Mouse (Mus musculus): ENCODE measurements at regions not wholly inside any gene's neighbourhood (a gene's known extent, or its start where the extent isn't known, plus 50 kb on each side); places are given as distances from the start of the nearest gene placed in this dataset.

GRCm38 (mm10) chr5:41994307-41994706, 73.5 kb upstream of the Gm16223 start:
- no peak for DNase-seq

- DNase-seq = no peak
Measured at GRCm38 (mm10) chr5:41983556-41983955, 84.2 kb upstream of the Gm16223 start.

GRCm38 (mm10) chr5:41975535-41975934, 92.2 kb upstream of the Gm16223 start:
- DNase-seq = no peak

- peak; percentile 8 for DNase-seq
Measured at GRCm38 (mm10) chr5:41971201-41971600, 96.6 kb upstream of the Gm16223 start.

GRCm38 (mm10) chr5:41966958-41967357, 100.8 kb upstream of the Gm16223 start:
- no peak for DNase-seq

GRCm38 (mm10) chr5:41947114-41947640, 103.1 kb upstream of the Bod1l start:
- DNase-seq = no peak

- no peak for DNase-seq
Measured at GRCm38 (mm10) chr5:41943399-41943798, 99.3 kb upstream of the Bod1l start.

GRCm38 (mm10) chr5:41942131-41942530, 98.0 kb upstream of the Bod1l start:
- no peak for DNase-seq

GRCm38 (mm10) chr5:41941216-41941615, 97.1 kb upstream of the Bod1l start:
- DNase-seq = no peak

GRCm38 (mm10) chr5:41939736-41940135, 95.6 kb upstream of the Bod1l start:
- no peak for DNase-seq

GRCm38 (mm10) chr5:41910053-41910452, 65.9 kb upstream of the Bod1l start:
- no peak for DNase-seq

- no peak for DNase-seq
Measured at GRCm38 (mm10) chr5:41907749-41908148, 63.6 kb upstream of the Bod1l start.

- peak; percentile 18 for DNase-seq
Measured at GRCm38 (mm10) chr5:41904512-41904911, 60.4 kb upstream of the Bod1l start.

GRCm38 (mm10) chr5:41899237-41899636, 55.1 kb upstream of the Bod1l start:
- no peak for DNase-seq

- no peak for DNase-seq
Measured at GRCm38 (mm10) chr5:41898748-41899147, 54.6 kb upstream of the Bod1l start.
